Mouse (Mus musculus) frontal cortex, postnatal 14 days (tissue): ENCODE data around the gene Gpr162.
A peak's percentile ranks its signal among the peaks of the same experiment; 100 is the strongest.
"Not testable (repeated sequence)": the region's sequence is repeated elsewhere in the genome, so short reads cannot be mapped to it uniquely, and the experiment has no call there.

Experiments used
- DNase-seq, 2 experiments: peaks; one replicate each; pipeline ENCODE4 v3.0.0; 2022; ENCODE audit warnings: low spot score in 2 of 2

Gpr162 gene

GRCm38 (mm10) chr6:124863658-124864298 is at the start of gene Gpr162:
Gene Gpr162, minus strand, starts transcription at chr6:124863983.
- peak; percentile 63 to 77 for DNase-seq

- no peak for DNase-seq
Measured at GRCm38 (mm10) chr6:124913214-124913613, 49.4 kb upstream of the Gpr162 start.

DNA sequence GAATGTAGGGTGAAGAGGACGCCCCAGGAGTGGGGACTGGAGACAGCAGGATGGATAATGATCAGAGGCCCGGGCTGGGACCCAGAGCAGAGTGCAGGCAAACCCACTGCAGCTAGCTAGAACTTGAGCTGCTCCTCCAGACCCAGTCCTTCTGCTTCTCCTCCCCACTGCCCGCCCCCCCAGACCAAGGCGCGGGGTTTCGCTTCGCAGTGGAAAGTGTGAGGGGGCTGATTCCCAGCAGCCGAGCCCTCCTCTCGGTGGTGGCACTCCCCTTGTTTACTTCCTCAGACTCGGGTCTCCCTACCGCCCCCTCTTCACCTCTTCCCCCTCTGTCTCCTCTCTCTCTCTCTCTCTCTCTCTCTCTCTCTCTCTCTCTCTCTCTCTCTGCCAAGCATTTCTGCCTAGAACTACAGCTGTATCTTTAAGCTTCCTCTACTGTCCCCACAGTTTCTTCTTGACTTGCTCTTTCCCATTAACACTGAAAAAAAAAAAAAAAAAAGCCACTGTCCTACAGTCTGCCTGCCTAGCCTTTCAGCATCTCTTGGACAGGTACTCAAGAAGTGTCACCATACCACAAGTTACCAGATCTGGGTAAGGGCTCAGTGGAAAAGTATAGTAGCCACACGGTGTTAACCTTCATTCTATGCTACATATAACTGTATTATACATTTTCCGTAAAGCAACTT is 47.9 kb upstream of the Gpr162 start, which contains the start of gene Lag3:
Gene Lag3 (minus strand): TSS at position 173 of the 686 bp plus-strand sequence.
- no peak for DNase-seq

DNA sequence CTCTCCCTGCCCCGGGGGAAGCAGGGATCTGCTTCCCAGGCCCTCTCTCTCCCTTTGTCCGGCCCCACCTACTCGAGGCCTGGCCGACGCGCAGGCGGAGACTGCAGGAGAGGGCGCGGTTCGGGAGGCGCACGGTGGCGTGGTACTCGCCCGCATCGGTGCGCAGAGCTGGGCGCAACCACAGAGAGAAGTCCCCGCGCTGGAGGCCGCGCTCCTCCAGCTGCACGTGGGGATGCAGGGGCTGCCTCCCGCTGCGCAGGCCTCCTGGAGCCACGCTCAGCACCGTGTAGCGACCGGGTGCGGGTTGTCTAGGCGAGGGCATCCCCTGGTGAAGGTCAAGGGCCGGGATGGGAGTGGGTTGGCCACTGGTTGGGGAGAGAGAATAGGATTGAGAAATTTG is 46.2 kb upstream of the Gpr162 start:
- no peak for DNase-seq

DNA sequence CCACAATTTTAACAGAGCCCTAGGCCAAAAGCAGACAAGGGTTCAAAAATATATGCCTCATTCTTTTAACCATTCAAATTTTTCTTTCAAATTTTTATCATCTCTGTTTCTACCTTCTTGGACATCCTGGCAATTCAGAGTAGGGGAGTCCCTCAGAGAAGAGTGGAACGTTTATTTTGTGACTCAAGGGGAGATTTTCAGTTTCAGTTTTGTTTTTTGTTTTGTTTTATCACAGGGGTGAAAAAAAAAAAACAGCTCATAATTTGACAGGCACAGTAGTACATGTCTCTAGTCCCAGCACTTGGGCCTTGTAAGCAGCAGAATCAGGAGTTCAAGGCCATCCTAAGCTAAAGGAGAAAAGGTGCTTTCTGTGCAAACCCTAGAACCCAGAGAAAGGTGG is 44.0 kb upstream of the Gpr162 start:
- DNase-seq = no peak

DNA sequence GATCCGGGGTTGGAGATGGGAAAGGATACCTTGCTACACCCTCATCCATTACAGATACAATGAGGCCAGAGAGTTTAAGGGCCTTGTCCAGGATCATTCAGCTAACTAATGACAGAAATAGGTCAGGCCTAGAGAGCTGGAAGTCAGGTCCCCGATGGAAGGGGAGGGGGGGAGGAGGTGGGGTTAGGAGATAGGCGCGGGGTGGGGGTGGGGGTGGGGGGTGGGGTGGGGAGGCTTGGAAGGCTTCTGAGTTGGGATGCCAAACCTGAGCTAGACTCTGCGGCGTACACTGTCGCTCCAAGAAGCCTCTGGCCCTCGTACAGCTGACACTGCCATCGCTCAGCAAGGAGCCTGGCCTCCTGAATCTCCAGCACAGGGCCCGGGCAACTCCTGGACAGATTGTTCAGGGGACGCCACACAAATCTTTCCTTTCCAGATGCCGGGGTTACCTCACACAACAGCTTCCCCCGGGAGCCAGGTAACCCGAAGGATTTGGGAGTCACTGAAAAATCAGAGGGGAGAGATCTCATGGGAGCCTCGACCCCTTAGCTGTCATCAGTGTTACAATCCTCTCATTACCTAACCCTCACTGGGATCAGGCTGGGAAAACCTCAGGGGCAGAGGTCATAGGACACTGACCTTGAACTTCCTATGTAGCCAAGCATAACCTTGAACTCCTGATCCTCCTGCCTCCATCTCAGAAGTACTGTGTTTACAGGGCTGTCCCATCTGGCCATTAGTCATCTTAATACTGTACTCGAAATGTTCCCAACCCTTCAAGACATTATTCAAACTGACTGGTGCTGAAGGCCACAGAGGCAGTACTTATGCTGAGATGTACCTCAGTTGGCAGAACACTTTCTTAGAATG is 41.4 kb upstream of the Gpr162 start:
- no peak for DNase-seq

DNA sequence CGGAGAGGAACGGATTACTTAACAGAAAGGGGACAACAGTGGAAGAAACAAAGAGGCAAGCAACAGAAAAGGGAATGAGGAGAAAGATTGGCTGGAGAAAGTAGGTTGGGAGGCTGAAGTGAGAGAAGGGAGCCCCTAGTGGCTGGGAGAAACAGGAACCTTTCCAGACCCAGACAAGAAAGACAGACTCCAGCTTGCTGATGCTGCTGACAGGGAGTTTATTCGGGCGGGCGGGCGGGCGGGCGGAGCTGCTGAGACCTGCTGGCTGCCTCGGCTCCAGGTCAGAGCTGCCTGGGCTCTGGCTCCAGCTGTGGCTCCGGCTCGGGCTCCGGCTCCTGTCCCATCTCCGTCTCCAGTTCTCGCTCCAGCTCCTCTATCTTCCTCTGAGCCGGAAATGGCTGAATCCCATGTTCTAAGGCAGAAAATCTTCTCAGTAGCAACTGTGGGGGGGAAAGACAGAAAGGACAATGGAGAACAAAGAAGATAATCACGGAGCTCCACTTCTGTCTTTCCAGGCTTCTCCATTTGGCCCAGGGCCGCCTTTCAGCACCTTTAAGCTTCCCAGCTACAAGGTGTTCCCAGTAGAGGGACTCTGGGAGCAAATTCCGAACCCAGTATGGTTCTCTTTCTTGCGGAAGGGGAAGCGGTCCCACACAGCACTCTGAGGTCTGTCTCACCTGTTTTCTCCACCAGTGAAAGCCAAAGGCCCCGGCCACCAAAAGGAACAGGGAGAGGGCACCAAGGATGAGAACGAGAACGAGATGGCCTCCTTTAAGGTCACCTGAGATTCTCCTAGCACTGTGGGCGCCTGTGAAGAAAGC is 40.6 kb upstream of the Gpr162 start:
- DNase-seq = peak; percentile 62 to 72

- peak; percentile 86 to 91 for DNase-seq
Measured at GRCm38 (mm10) chr6:124903580-124904151, 39.9 kb upstream of the Gpr162 start.

DNA sequence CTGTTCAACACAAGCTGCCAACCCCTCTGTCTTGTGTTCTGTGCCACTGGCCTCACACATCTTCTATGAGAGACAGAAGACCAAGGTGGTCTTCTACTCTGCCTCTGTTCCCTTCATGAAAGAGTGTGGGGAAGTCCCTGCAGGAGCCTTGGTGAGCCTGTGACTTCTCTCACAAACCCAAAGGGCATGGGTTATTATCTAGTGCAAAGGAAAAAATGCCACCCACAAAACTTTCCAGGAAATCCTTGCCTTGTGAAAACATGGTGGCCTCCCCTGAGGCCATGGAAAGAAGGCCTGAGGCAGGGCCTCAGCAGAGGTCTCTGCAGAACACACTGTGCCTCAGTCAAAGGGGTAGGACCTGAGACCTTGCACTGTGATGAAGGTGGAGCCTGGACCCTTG is 38.1 kb upstream of the Gpr162 start:
- DNase-seq = no peak

- DNase-seq = peak in 1 of 2 experiments; percentile 53
Measured at GRCm38 (mm10) chr6:124900801-124901480, 37.2 kb upstream of the Gpr162 start.

- no peak for DNase-seq
Measured at GRCm38 (mm10) chr6:124900056-124900800, 36.4 kb upstream of the Gpr162 start.

GRCm38 (mm10) chr6:124898359-124898758 is 34.6 kb upstream of the Gpr162 start:
- no peak for DNase-seq

DNA sequence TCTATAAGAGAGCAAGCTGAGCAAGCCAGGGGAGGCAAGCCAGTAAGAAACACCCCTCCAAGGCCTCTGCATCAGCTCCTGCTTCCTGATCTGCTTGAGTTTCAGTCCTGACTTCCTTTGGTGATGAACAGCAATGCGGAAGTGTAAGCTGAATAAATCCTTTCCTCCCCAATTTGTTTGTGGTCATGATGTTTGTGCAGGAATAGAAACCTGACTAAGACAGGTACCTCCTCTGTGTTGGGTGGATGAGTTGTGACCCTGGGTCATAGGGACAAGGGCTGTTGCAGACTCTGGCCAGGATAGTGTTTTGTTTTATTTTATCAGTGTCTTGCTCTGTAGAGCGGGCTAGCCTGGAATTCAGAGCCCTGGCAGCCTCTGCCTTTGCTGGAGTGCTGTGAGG is 30.3 kb upstream of the Gpr162 start:
- DNase-seq = not testable (repeated sequence)

- no peak for DNase-seq
Measured at GRCm38 (mm10) chr6:124890997-124891396, 27.2 kb upstream of the Gpr162 start.

DNA sequence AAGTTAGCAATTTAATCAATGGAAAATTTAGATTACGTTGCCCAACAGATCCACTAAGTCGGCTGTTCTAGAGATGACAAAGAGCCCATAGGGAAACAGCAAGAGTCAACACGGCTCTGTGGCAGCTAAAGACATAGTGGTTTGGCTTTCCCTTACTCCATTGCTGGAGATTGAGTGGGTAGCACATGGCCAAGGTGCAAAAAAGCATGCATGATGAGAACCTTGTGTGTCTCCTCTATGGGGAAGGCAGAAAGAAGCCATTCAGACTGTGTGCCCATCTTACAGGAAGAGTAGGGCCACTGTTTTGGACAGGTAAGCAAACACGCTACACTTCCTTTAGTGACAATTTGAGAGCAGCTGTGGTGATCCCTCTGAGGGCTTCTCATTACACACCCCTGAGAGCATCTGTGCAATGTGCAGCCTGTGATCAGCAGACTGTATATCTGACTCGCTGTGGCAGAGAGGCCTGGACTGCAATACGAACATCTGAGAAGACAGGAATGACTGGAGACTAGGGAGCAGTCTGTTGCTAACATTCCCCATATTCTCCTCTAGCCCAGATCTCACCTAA is 24.9 kb upstream of the Gpr162 start:
- DNase-seq = no peak

- no peak for DNase-seq
Measured at GRCm38 (mm10) chr6:124887986-124888385, 24.2 kb upstream of the Gpr162 start, which contains the start of gene Cd4. Gene Cd4, minus strand, starts transcription at chr6:124888221.

- DNase-seq = no peak
Measured at GRCm38 (mm10) chr6:124885956-124886381, 22.2 kb upstream of the Gpr162 start.

DNA sequence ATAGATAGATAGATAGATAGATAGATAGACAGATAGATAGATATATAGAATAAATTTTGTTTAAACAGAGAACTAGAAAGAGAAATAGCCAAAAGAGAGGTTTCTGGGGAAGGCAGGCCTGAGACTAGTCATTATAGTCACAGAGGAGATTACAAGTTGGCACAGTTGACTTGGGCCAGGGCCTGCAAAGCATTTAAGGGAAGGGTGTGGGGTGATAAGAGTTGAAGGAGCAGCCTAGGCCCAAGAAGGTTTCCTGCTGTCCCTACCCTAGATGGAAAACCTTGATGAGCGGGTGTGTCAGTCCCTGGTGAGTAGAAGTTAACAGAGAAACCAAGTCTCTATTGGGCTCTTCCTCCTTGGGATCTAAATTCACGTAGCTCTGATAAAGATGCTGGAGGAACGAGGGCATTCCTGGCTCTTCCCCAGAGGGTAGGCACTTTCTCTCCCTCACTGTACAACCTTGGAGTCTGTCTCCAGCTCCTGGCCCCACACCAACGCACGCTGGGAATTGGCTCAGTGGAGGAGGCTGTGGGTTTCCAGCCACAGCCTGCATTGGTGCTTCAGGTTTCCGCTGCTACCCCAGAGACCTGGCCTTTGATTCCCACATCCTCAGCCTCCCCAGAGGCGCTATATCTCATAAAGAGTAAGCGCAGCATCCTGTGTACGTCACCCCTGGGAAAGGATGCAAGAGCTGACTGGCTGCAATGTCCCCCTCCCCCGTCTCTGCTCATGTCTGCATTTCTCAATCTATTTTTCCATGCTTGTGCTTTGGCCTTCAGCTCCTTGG is 21.1 kb upstream of the Gpr162 start:
- DNase-seq = no peak

GRCm38 (mm10) chr6:124883351-124883750 is 19.6 kb upstream of the Gpr162 start:
- DNase-seq = no peak
